Mouse (Mus musculus) forebrain, postnatal 0 days (tissue): ENCODE data around the gene Gm20458. TPM values are rescaled to one million over a fixed set of nuclear protein-coding genes. Genes with fewer than 3 reads are reported as not detected.

Experiments
- ATAC-seq: fragments of 200-750 bp; cut with Nextera tagmentation; 2 replicates; pipeline ENCODE4 v1.8.0; 2017; ENCODE audit warnings: mild to moderate bottlenecking, moderate library complexity
- DNase-seq: peaks from one replicate; pipeline ENCODE4 v3.0.0-alpha.2; 2015
- H3K27ac ChIP-seq: fragments of 300-500 bp; sonication (generic); 2 replicates; pipeline ENCODE4 v1.5.1; 2014; ENCODE audit warnings: low read depth, mild to moderate bottlenecking, antibody characterized with exemption, low read length, moderate library complexity, mixed read lengths
- H3K27me3 ChIP-seq: fragments of 300-500 bp; sonication (generic); 2 replicates; pipeline ENCODE4 v1.6.1; 2014; ENCODE audit warnings: mild to moderate bottlenecking, low read length, mixed read lengths; ENCODE audit not compliant: insufficient read depth
- H3K36me3 ChIP-seq: fragments of 300-500 bp; sonication (generic); 2 replicates; pipeline ENCODE4 v1.6.1; 2014; ENCODE audit warnings: mild to moderate bottlenecking, moderate library complexity; ENCODE audit not compliant: insufficient read depth
- H3K4me1 ChIP-seq: fragments of 300-500 bp; sonication (generic); 2 replicates; pipeline ENCODE4 v1.6.1; 2014; ENCODE audit warnings: antibody characterized with exemption; ENCODE audit not compliant: insufficient read depth
- H3K4me2 ChIP-seq: fragments of 300-500 bp; sonication (generic); 2 replicates; pipeline ENCODE4 v1.6.1; 2014; ENCODE audit warnings: low read depth, mild to moderate bottlenecking, moderate library complexity
- H3K4me3 ChIP-seq: fragments of 300-500 bp; sonication (generic); 2 replicates; pipeline ENCODE4 v1.5.1; 2014; ENCODE audit warnings: low read depth, low read length, mixed read lengths
- H3K9ac ChIP-seq: fragments of 300-500 bp; sonication (generic); 2 replicates; pipeline ENCODE4 v1.6.1; 2014; ENCODE audit warnings: mild to moderate bottlenecking
- H3K9me3 ChIP-seq: fragments of 300-500 bp; sonication (generic); 2 replicates; pipeline ENCODE4 v1.6.1; 2016; ENCODE audit warnings: low read length
- CTCF ChIP-seq: sonication (generic); IDR thresholded peaks from 2 replicates; pipeline ENCODE4 v1.5.1; 2016; ENCODE audit warnings: antibody characterized with exemption, control low read depth, low read depth
- WGBS: fragments of 180-500 bp; shearing (Covaris S2); extraction: QIAGEN DNeasy Blood & Tissue Kit; methylation state at CpG from one replicate; pipeline ENCODE4 v1.1.7; 2014; 5-methylcytosine and 5-hydroxymethylcytosine counted together
- polyA plus RNA-seq: library from polyadenylated mRNA; unstranded; fragments of >200 nt; fragmentation: Nextera tagmentation; extraction: Ambion mirVana; gene quantifications from 2 replicates; pipeline ENCODE4 v1.2.1, GENCODE M21; 2015
- total RNA-seq: library from RNA; depleted of rRNA; stranded (reverse); fragments of >200 nt; gene quantifications from 2 replicates; pipeline ENCODE4 v1.2.3, GENCODE M21; 2014

Gene Gm20458
- total and polyA plus RNA-seq, 2 experiments from 2014 or later, result 10.5 to 10.7 TPM

DNA sequence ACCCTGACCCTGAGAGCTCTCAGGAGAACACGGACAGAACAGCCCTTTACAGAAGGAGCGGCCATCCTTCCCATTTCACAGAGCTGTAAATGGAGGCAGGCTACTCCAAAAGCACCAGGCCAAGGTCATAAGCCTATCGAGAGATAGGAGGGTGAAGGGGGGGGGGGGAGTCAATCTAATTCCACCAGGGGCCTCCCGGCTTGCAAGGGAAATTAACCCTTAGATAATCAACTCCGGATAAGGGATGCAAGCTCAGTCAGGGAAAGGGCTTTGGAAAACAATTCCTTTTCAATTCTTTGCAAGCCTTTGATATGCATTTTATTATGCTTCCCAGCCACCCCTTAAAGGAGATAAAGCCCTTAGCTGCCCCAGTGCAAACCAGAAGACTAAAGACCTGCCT, 32.3 kb upstream of the Gm20458 start:
- Histone ChIP-seq H3K36me3 (no peaks in the 10 kb centered on the region), H3K4me1 (no peaks in the 10 kb centered on the region), H3K27ac (no peak overlapping the region), H3K9ac (no peak overlapping the region), H3K27me3 (no peaks in the 10 kb centered on the region), H3K9me3 (no peaks in the 10 kb centered on the region), H3K4me3 (no peak overlapping the region), H3K4me2 (no peak overlapping the region)
- WGBS, result 44% methylated on average over 5 of the region's 5 CpGs
- no peak for TF ChIP-seq CTCF
- DNase-seq, result no peak
- no peak for ATAC-seq

DNA sequence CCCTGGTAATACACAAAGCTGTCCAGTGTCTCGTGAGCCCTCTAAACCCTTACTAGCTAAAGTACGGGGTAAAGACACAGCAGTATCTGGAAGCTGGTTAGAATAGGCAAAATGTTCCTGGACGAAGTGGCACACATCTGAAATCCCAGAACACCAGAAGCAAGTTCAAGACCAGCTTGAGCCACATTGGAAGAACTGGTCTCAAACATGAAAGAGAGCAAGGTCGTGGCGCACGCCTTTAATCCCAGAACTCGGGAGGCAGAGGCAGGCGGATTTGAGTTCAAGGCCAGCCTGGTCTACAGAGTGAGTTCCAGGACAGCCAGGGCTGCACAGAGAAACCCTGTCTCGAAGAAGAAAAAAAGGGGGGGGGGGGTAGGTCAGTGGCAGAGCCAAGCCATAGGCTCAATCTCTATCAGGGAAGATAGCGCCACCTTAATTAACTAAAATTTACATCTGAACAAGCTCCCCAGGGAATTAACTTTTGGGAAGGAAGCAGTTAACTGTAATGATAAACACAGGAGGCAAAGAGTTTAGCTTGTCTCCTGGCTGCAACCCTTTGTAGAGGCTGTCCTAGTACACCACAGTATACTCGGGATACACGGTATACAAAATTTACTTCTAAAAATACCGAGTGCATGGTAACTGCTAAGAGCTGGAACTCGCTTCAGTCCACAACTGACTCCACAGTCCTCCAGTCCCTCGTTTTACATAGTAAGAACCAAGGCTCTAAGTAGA, 30.7 kb upstream of the Gm20458 start:
- Histone ChIP-seq H3K9ac (no peak overlapping the region), H3K27me3 (no peaks in the 10 kb centered on the region), H3K9me3 (no peaks in the 10 kb centered on the region), H3K27ac (no peak overlapping the region), H3K4me3 (no peak overlapping the region), H3K4me2 (no peak overlapping the region), H3K36me3 (no peaks in the 10 kb centered on the region), H3K4me1 (no peaks in the 10 kb centered on the region)
- no peak for DNase-seq
- WGBS, result 47% methylated on average over 15 of the region's 15 CpGs
- no peak for ATAC-seq
- TF ChIP-seq CTCF, result no peak

DNA sequence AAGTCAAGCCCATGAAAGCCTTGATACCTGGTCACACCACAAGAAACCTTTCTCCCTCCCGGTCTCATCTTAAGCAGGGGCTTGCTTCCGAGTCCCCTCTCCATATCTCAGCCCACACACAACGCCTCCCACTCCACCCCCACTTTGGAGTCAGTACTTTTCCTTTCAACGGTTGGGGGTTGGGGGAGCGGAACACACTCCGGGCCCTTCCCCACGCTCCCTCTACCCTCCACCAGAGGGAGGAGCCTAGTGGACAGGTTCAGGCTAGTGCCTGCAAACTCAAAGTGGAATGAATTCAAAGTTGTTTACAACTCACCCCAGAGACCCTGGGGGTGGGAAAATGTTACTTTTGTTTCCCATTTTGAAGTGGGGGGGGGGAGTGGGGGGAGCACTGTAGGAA, 30.1 kb upstream of the Gm20458 start:
- ATAC-seq, result no peak
- no peaks in the 10 kb centered on the region for H3K27me3 ChIP-seq
- no peak for DNase-seq
- H3K9me3 ChIP-seq, result no peaks in the 10 kb centered on the region
- WGBS, result 27% methylated on average over 7 of the region's 7 CpGs
- no peaks in the 10 kb centered on the region for H3K4me1 ChIP-seq
- H3K9ac ChIP-seq, result no peak overlapping the region
- H3K36me3 ChIP-seq, result no peaks in the 10 kb centered on the region
- H3K4me2 ChIP-seq, result no peak overlapping the region
- no peak for TF ChIP-seq CTCF
- no peak overlapping the region for H3K27ac ChIP-seq
- H3K4me3 ChIP-seq, result no peak overlapping the region

DNA sequence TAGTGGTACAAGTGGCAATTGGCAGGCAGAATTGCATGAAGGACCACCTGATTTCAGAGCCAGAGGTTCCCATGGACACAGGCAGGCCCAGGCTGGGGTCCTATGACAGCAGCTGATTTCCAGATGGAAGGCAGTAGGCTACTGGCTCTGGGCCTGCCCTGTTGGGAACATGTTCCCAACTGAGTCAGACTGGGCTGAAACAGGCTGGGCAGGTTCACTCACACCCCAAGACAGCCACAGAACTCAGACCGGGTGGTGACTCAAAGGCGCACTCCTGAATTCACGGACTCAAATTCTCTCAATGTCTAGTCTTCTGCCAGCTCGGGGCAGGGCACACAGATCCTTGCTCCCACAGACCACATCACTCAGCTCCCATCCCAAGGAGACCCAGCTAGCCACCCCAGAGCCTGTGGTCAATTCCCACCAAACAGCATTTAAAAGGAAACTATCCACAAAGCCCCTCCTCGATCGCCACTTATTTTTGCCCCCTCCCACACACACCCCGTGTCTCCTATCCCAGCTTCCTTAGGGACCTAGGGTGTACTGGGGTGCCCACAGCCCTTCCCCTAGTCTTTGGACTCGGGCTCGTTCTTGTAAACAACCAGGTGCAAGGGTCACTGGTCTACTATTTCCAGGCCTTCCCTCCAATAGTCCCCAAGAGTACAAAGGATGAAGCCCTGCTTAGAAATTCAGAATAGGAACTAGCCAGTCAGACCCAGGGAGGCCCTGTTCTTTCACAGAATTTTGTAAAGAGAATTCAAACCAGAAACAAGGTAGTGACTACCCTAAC, 28.9 kb upstream of the Gm20458 start:
- DNase-seq (no peak), ATAC-seq (no peak)
- WGBS, result 70% methylated on average over 9 of the region's 9 CpGs
- H3K27me3 ChIP-seq, result no peaks in the 10 kb centered on the region
- H3K27ac ChIP-seq, result no peak overlapping the region
- TF ChIP-seq CTCF, result no peak
- no peaks in the 10 kb centered on the region for H3K9me3 ChIP-seq
- no peak overlapping the region for H3K4me3 ChIP-seq
- no peak overlapping the region for H3K4me2 ChIP-seq
- H3K9ac ChIP-seq, result no peak overlapping the region
- no peaks in the 10 kb centered on the region for H3K36me3 ChIP-seq
- no peaks in the 10 kb centered on the region for H3K4me1 ChIP-seq

DNA sequence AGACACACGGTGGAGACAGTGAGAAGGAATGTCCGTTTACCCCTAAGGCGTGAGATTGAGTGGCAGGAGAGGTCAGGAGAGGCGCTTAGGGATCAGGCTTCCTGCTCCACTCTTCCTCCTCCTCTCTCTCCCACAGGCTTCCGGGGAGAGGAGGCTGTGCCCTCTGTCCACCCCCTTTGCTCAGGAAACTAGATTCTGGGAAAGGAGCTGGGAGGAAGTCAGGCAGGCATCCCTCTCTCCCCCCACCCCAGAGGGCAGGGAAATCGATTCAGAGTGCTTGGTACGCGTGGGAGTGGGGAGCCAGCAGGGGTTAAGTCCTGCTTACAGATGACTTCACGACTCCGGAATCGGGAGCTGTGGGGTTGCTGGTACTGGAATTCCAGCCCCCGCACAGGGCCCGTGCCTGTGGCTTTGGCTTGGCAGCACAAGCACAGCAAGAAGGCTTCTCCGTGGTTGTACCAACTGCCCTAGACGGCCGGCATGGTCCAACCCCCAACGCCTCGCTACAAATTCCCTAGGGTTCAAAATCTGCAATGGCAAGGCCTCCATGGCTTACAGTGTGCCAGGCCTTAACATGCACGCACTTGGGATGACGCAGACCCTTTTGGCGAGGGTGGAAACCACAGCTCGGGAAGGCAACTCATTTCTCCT, 28.1 kb upstream of the Gm20458 start:
- no peaks in the 10 kb centered on the region for H3K9me3 ChIP-seq
- H3K36me3 ChIP-seq, result no peaks in the 10 kb centered on the region
- WGBS, result 40% methylated on average over 22 of the region's 22 CpGs
- no peak for DNase-seq
- H3K27ac ChIP-seq, result no peak overlapping the region
- H3K4me3 ChIP-seq, result no peak overlapping the region
- ATAC-seq, result no peak
- no peaks in the 10 kb centered on the region for H3K4me1 ChIP-seq
- H3K4me2 ChIP-seq, result no peak overlapping the region
- H3K9ac ChIP-seq, result no peak overlapping the region
- TF ChIP-seq CTCF, result no peak
- H3K27me3 ChIP-seq, result no peaks in the 10 kb centered on the region

DNA sequence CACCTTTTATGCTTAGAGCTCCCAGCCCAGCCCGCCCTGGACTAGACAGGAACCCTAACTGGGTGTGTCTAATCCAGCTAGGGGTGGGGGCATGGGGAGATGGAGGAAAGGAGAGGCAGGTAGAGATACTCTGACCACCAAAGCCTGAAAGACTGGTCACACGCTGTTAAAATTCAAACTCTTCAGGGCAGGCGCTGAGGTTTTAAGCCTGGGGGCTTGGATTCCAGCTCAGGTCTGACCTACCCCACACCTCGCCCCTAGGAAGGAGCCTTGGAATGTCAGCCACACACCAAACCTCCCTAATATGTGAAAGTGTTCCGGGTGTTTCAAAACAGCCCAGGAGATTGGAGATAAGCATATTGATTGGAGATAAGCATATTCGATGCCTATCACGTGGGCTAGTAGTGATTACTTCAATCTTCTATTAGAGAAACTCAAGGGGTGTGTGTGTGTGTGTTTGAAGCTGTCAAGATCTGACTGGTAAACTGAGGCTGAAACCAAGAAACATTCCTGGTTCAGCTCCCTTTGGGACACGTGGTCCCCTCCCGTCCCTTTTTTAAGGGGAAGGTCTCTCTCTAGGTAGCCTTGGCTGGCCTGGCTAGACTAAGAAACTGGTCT, 27.4 kb upstream of the Gm20458 start:
- DNase-seq (no peak), ATAC-seq (no peak)
- H3K36me3 ChIP-seq, result no peaks in the 10 kb centered on the region
- H3K27ac ChIP-seq, result no peak overlapping the region
- WGBS, result 90% methylated on average over 9 of the region's 9 CpGs
- TF ChIP-seq CTCF, result no peak
- H3K4me1 ChIP-seq, result no peaks in the 10 kb centered on the region
- no peaks in the 10 kb centered on the region for H3K9me3 ChIP-seq
- H3K4me3 ChIP-seq, result no peak overlapping the region
- H3K4me2 ChIP-seq, result no peak overlapping the region
- no peak overlapping the region for H3K9ac ChIP-seq
- no peaks in the 10 kb centered on the region for H3K27me3 ChIP-seq
